Mouse (Mus musculus): Measurements from ENCODE around the gene B4galt5. TPM values are rescaled to one million over a fixed set of nuclear protein-coding genes. Genes with fewer than 3 reads are reported as not detected.

Gene B4galt5
- polyA plus RNA-seq, 1 experiment: 5.8 TPM

- Histone ChIP-seq H3K4me1 (ENCODE audit: control insufficient read depth, insufficient read depth, low read length) (no peaks in the 10 kb centered on the region), H3K27ac (ENCODE audit: control insufficient read depth, insufficient read depth, low read depth, low read length) (no peak overlapping the region), H3K4me3 (ENCODE audit: control insufficient read depth, low read depth, low read length) (no peak overlapping the region), H3K36me3 (ENCODE audit: control insufficient read depth, insufficient read depth, low read length) (no peaks in the 10 kb centered on the region; the same call in 1 of the 2 replicates), H3K27me3 (ENCODE audit: control insufficient read depth, insufficient read depth, low read length) (no peaks in the 10 kb centered on the region)
- no peak for TF ChIP-seq POLR2A (IDR thresholded peaks at IDR 0.05; ENCODE audit: control insufficient read depth, low read depth, low read length)
- TF ChIP-seq CTCF (IDR thresholded peaks at IDR 0.05; ENCODE audit: control insufficient read depth, insufficient read depth, insufficient replicate concordance, low read depth, low read length): no peak
Observed at GRCm38 (mm10) chr2:167304651-167305381, 44.2 kb downstream of the B4galt5 start.

- Histone ChIP-seq H3K27me3 (ENCODE audit: control insufficient read depth, insufficient read depth, low read length) (no peaks in the 10 kb centered on the region), H3K27ac (ENCODE audit: control insufficient read depth, insufficient read depth, low read depth, low read length) (no peak overlapping the region), H3K4me3 (ENCODE audit: control insufficient read depth, low read depth, low read length) (no peak overlapping the region), H3K4me1 (ENCODE audit: control insufficient read depth, insufficient read depth, low read length) (no peaks in the 10 kb centered on the region), H3K36me3 (ENCODE audit: control insufficient read depth, insufficient read depth, low read length) (no peaks in the 10 kb centered on the region; the same call in 1 of the 2 replicates)
- no peak for TF ChIP-seq POLR2A (IDR thresholded peaks at IDR 0.05; ENCODE audit: control insufficient read depth, low read depth, low read length)
- TF ChIP-seq CTCF (IDR thresholded peaks at IDR 0.05; ENCODE audit: control insufficient read depth, insufficient read depth, insufficient replicate concordance, low read depth, low read length): no peak
Observed at GRCm38 (mm10) chr2:167303806-167304205, 45.2 kb downstream of the B4galt5 start.

GRCm38 (mm10) chr2:167303196-167303595 lies 45.8 kb downstream of the B4galt5 start:
- TF ChIP-seq CTCF (IDR thresholded peaks at IDR 0.05; ENCODE audit: control insufficient read depth, insufficient read depth, insufficient replicate concordance, low read depth, low read length) (no peak), POLR2A (IDR thresholded peaks at IDR 0.05; ENCODE audit: control insufficient read depth, low read depth, low read length) (no peak)
- Histone ChIP-seq H3K4me3 (ENCODE audit: control insufficient read depth, low read depth, low read length) (no peak overlapping the region), H3K36me3 (ENCODE audit: control insufficient read depth, insufficient read depth, low read length) (no peaks in the 10 kb centered on the region; the same call in 1 of the 2 replicates), H3K4me1 (ENCODE audit: control insufficient read depth, insufficient read depth, low read length) (no peaks in the 10 kb centered on the region), H3K27ac (ENCODE audit: control insufficient read depth, insufficient read depth, low read depth, low read length) (no peak overlapping the region), H3K27me3 (ENCODE audit: control insufficient read depth, insufficient read depth, low read length) (no peaks in the 10 kb centered on the region)

DNA sequence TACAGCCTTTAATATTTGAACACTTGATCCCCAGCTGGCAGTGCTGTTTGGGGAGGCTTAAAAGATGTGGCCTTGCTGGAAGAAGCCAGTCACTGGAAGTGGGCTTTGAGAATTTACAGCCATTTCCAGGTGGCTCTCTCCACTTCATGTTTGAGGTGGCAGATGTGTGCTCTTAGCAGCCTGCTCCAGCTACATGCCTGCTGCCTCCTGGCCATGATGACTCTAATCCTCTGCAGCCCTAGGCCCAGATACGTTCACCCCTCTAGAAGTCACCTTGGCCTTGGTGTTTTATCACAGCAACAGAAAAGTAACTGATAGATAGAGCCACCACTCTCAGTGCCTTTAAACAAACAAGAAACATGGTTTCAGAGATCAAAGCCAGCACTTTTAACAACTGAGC lies 46.3 kb downstream of the B4galt5 start:
- Histone ChIP-seq H3K36me3 (ENCODE audit: control insufficient read depth, insufficient read depth, low read length) (no peaks in the 10 kb centered on the region), H3K27me3 (ENCODE audit: control insufficient read depth, insufficient read depth, low read length) (no peaks in the 10 kb centered on the region), H3K27ac (ENCODE audit: control insufficient read depth, insufficient read depth, low read depth, low read length) (no peak overlapping the region), H3K4me3 (ENCODE audit: control insufficient read depth, low read depth, low read length) (no peak overlapping the region), H3K4me1 (ENCODE audit: control insufficient read depth, insufficient read depth, low read length) (no peaks in the 10 kb centered on the region)
- TF ChIP-seq CTCF (IDR thresholded peaks at IDR 0.05; ENCODE audit: control insufficient read depth, insufficient read depth, insufficient replicate concordance, low read depth, low read length): no peak
- TF ChIP-seq POLR2A (IDR thresholded peaks at IDR 0.05; ENCODE audit: control insufficient read depth, low read depth, low read length): no peak

DNA sequence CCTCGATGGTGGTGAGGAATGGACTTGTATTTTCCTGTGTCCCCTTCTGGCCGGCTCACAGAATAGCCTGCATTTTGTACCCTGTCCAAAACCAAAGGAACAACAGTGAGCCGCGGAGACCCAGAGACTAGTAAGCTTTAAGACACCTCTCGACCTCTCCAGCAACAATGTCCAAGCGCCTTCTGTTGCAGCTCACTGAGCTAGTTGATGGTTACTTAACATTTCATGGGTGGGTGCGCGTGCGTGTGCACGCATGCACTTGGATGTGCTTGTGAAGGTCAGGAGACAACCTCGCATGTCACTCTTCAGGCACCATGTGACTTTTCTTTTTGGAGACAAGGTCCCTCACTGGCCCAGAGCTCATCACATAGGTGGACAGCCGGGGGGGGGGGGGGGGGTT lies 47.0 kb downstream of the B4galt5 start:
- H3K4me3 ChIP-seq (ENCODE audit: control insufficient read depth, low read depth, low read length): no peak overlapping the region
- H3K4me1 ChIP-seq (ENCODE audit: control insufficient read depth, insufficient read depth, low read length): no peaks in the 10 kb centered on the region
- no peaks in the 10 kb centered on the region for H3K27me3 ChIP-seq (ENCODE audit: control insufficient read depth, insufficient read depth, low read length)
- no peaks in the 10 kb centered on the region for H3K36me3 ChIP-seq (ENCODE audit: control insufficient read depth, insufficient read depth, low read length)
- no peak overlapping the region for H3K27ac ChIP-seq (ENCODE audit: control insufficient read depth, insufficient read depth, low read depth, low read length)
- TF ChIP-seq CTCF (IDR thresholded peaks at IDR 0.05; ENCODE audit: control insufficient read depth, insufficient read depth, insufficient replicate concordance, low read depth, low read length) (no peak), POLR2A (IDR thresholded peaks at IDR 0.05; ENCODE audit: control insufficient read depth, low read depth, low read length) (no peak)

DNA sequence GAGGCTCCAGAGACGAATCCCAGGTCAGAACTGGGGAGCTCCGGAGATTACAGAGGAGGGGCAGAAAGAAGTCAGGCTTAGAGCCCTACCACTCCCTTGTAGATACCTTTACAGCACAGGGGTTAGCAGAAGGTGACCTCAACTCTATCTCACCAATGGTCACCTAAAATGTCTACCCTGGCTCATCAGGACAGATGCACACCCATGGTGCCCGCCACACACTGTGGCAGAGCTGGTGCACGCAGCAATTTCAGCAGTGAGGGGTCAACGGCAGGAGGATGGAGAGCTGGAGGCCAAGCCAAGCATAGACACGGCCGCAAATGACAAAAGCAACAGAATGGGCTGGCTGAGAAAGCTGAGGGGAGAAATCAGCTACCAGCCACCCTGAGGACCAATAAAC lies 47.4 kb downstream of the B4galt5 start:
- Histone ChIP-seq H3K4me3 (ENCODE audit: control insufficient read depth, low read depth, low read length) (no peak overlapping the region), H3K27ac (ENCODE audit: control insufficient read depth, insufficient read depth, low read depth, low read length) (no peak overlapping the region), H3K36me3 (ENCODE audit: control insufficient read depth, insufficient read depth, low read length) (no peaks in the 10 kb centered on the region), H3K27me3 (ENCODE audit: control insufficient read depth, insufficient read depth, low read length) (no peaks in the 10 kb centered on the region), H3K4me1 (ENCODE audit: control insufficient read depth, insufficient read depth, low read length) (no peaks in the 10 kb centered on the region)
- no peak for TF ChIP-seq CTCF (IDR thresholded peaks at IDR 0.05; ENCODE audit: control insufficient read depth, insufficient read depth, insufficient replicate concordance, low read depth, low read length)
- no peak for TF ChIP-seq POLR2A (IDR thresholded peaks at IDR 0.05; ENCODE audit: control insufficient read depth, low read depth, low read length)

DNA sequence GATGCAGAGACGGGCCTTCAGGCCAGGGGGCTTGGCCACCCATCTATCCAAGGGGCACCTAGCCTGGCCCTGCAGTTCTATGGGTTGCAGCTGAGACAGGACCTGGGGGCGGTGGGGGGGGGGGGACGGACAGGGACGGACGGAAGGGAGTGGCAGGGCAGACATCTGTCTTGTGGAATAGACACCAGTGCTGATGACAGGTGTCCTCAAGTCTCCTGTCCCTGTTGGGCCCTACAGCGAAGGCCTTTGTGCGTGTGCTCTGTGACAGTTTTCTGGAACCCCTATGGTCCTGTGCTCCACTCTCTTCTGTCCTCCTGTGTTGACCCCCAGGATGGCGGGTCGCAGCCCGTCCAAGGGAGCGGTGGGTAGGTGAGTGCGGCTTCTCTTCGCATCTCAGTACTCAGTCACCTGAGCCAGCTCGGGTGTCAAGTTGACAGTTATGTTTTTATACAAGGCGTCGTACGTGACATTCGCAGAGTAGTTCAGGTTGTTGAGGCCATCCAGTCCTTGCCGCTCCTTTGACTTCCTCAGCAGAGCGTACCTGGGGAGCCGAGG lies 48.0 kb downstream of the B4galt5 start:
- H3K4me1 ChIP-seq (ENCODE audit: control insufficient read depth, insufficient read depth, low read length): no peaks in the 10 kb centered on the region
- H3K36me3 ChIP-seq (ENCODE audit: control insufficient read depth, insufficient read depth, low read length): no peaks in the 10 kb centered on the region
- H3K27ac ChIP-seq (ENCODE audit: control insufficient read depth, insufficient read depth, low read depth, low read length): no peak overlapping the region
- H3K4me3 ChIP-seq (ENCODE audit: control insufficient read depth, low read depth, low read length): no peak overlapping the region
- no peak for TF ChIP-seq CTCF (IDR thresholded peaks at IDR 0.05; ENCODE audit: control insufficient read depth, insufficient read depth, insufficient replicate concordance, low read depth, low read length)
- TF ChIP-seq POLR2A (IDR thresholded peaks at IDR 0.05; ENCODE audit: control insufficient read depth, low read depth, low read length): no peak
- H3K27me3 ChIP-seq (ENCODE audit: control insufficient read depth, insufficient read depth, low read length): no peaks in the 10 kb centered on the region
